22 mouse cellular contexts compared by ENCODE assay signal in genomic region chr6:137803456-137804005, GRCm38 (mm10). TPM values are rescaled to one million over a fixed set of nuclear protein-coding genes. Genes with fewer than 3 reads are reported as not detected.
A peak's percentile ranks its signal among the peaks of the same experiment; 100 is the strongest.
DNase-seq lines count a peak whose midpoint lies in the region; ATAC-seq lines count a peak whose summit lies in the region.
"Had no signal": no experiment of that assay in that cellular context is flagged by ENCODE, and none has a peak within 500 bp of the region (broad histone marks: within the 10 kb centered on the region; RNA-seq: fewer than 3 reads in every experiment).

No protein-coding gene starts in this region.

- H3K9me3 ChIP-seq in kidney, embryonic 15.5 days (replicated peaks) = peaks cover 12% of the 10 kb centered on the region
- peaks cover 10% of the 10 kb centered on the region for H3K9me3 ChIP-seq in embryonic facial prominence, embryonic 10.5 days
- peaks cover 7% of the 10 kb centered on the region; the same call in 1 of the 2 replicates for H3K9me3 ChIP-seq in embryonic facial prominence, embryonic 12.5 days

- 43% methylated on average over 12 of the region's 12 CpGs for WGBS in kidney, embryonic 15.5 days
- 59% methylated on average over 12 of the region's 12 CpGs for WGBS in embryonic facial prominence, embryonic 10.5 days
- WGBS in embryonic facial prominence, embryonic 12.5 days = 46% methylated on average over 12 of the region's 12 CpGs

- peaks cover 29% of the 10 kb centered on the region for H3K4me1 ChIP-seq in kidney, embryonic 15.5 days
- H3K4me1 ChIP-seq in embryonic facial prominence, embryonic 10.5 days = peaks cover 34% of the 10 kb centered on the region
- peaks cover 14% of the 10 kb centered on the region for H3K4me1 ChIP-seq in embryonic facial prominence, embryonic 12.5 days
- H3K4me1 ChIP-seq: forebrain, embryonic 13.5 days had no signal

- no peak overlapping the region for H3K9ac ChIP-seq in kidney, embryonic 15.5 days
- H3K9ac ChIP-seq in embryonic facial prominence, embryonic 12.5 days = no peak overlapping the region
- H3K9ac ChIP-seq: forebrain, embryonic 13.5 days; forebrain, postnatal 0 days; hindbrain, embryonic 12.5 days had no signal

- ATAC-seq in kidney, embryonic 15.5 days (replicated peaks; ENCODE audit: low FRiP score) = peak; percentile 53
- ATAC-seq in embryonic facial prominence, embryonic 12.5 days (ENCODE audit: insufficient number of reproducible peaks, insufficient read depth, low FRiP score, low TSS enrichment) = 0 out of 2 replicates have a peak, but pooled peaks have one; percentile 17
- ATAC-seq: activated CD4-positive, CD25-positive, alpha-beta regulatory T cell, adult 4 months; forebrain, embryonic 13.5 days; forebrain, postnatal 0 days; hindbrain, embryonic 16.5 days; inflammation-experienced regulatory T-cells, adult 6 months; intestine, postnatal 0 days; Patski had no signal

- peaks cover 27% of the 10 kb centered on the region for H3K36me3 ChIP-seq in kidney, embryonic 15.5 days
- H3K36me3 ChIP-seq in embryonic facial prominence, embryonic 10.5 days (replicated peaks) = peaks cover 44% of the 10 kb centered on the region
- peaks cover 8% of the 10 kb centered on the region for H3K36me3 ChIP-seq in embryonic facial prominence, embryonic 12.5 days

- no peak overlapping the region for H3K4me2 ChIP-seq in kidney, embryonic 15.5 days
- no peak overlapping the region for H3K4me2 ChIP-seq in embryonic facial prominence, embryonic 12.5 days (replicated peaks)
- H3K4me2 ChIP-seq: forebrain, embryonic 13.5 days; hindbrain, embryonic 12.5 days had no signal

- peak overlapping the region; percentile 60 for H3K27ac ChIP-seq in kidney, embryonic 15.5 days
- peak overlapping the region; percentile 75 for H3K27ac ChIP-seq in embryonic facial prominence, embryonic 10.5 days (replicated peaks)
- H3K27ac ChIP-seq in embryonic facial prominence, embryonic 12.5 days = no peak overlapping the region
- H3K27ac ChIP-seq: forebrain, embryonic 13.5 days; hindbrain, embryonic 12.5 days had no signal

- intact Hi-C loops in heart, postnatal 36 days (cut with DNase I) = no loop called here

- no peak overlapping the region for H3K4me3 ChIP-seq in kidney, embryonic 15.5 days (replicated peaks)
- H3K4me3 ChIP-seq in embryonic facial prominence, embryonic 10.5 days = no peak overlapping the region
- H3K4me3 ChIP-seq in embryonic facial prominence, embryonic 12.5 days = no peak overlapping the region
- H3K4me3 ChIP-seq: forebrain, embryonic 13.5 days; hindbrain, embryonic 12.5 days had no signal

- peak; percentile 37 for DNase-seq in heart, adult 11 months
- DNase-seq in heart, postnatal 36 days = no peak
- DNase-seq in kidney, postnatal 36 days = no peak
- no peak for DNase-seq in embryonic facial prominence, embryonic 10.5 days (ENCODE audit: low spot score)
- DNase-seq in gastrocnemius, adult 8-10 months (ENCODE audit: low spot score in 2 of 2) = no peak
- no peak for DNase-seq in c-Kit-positive CD71-positive TER-119-positive erythroid progenitor cells, embryonic 14.5 days (ENCODE audit: low spot score)
- DNase-seq: adrenal gland, postnatal 14 days; cerebellum, adult 18-20 months; cerebellum, postnatal 10 days; forebrain, postnatal 0 days; gastrocnemius, postnatal 25 days; heart, postnatal 10 days had no signal

- no peaks in the 10 kb centered on the region for H3K27me3 ChIP-seq in kidney, embryonic 15.5 days
- H3K27me3 ChIP-seq in embryonic facial prominence, embryonic 10.5 days (replicated peaks; ENCODE audit: low read depth, poor library complexity, severe bottlenecking) = no peaks in the 10 kb centered on the region
- no peaks in the 10 kb centered on the region for H3K27me3 ChIP-seq in embryonic facial prominence, embryonic 12.5 days
- H3K27me3 ChIP-seq: CH12.LX; forebrain, embryonic 13.5 days; hindbrain, embryonic 12.5 days; Patski had no signal

RNA-seq across cellular contexts. Expression of gene Dera, which starts 49.2 kb away (rescaled TPM):
- 1 to 10 TPM; 6.1 to 6.2 TPM for total RNA-seq in heart, postnatal 36 days (2021)
- 66.3 and 70.0 TPM in 2 replicates for polyA plus RNA-seq in kidney, embryonic 15.5 days (2015; fragmentation: Nextera tagmentation; extraction: Ambion mirVana)
- polyA plus RNA-seq in embryonic facial prominence, embryonic 10.5 days (2016; fragmentation: Nextera tagmentation; extraction: Ambion mirVana) = 72.3 and 80.2 TPM in 2 replicates
- 50.0 and 50.2 TPM in 2 replicates for polyA plus RNA-seq in embryonic facial prominence, embryonic 12.5 days (2016; fragmentation: Nextera tagmentation; extraction: Ambion mirVana)
- 10 to 100 TPM in 1 of 4 experiments, 1 to 10 TPM in 3; 6.7 to 10.7 (median 8.3) TPM for total RNA-seq in gastrocnemius, adult 8-10 months (2022)
